Mouse (Mus musculus): Measurements from ENCODE around the gene Peak1.
"Not testable (repeated sequence)": the region's sequence is repeated elsewhere in the genome, so short reads cannot be mapped to it uniquely, and the experiment has no call there.

Gene Peak1

DNA sequence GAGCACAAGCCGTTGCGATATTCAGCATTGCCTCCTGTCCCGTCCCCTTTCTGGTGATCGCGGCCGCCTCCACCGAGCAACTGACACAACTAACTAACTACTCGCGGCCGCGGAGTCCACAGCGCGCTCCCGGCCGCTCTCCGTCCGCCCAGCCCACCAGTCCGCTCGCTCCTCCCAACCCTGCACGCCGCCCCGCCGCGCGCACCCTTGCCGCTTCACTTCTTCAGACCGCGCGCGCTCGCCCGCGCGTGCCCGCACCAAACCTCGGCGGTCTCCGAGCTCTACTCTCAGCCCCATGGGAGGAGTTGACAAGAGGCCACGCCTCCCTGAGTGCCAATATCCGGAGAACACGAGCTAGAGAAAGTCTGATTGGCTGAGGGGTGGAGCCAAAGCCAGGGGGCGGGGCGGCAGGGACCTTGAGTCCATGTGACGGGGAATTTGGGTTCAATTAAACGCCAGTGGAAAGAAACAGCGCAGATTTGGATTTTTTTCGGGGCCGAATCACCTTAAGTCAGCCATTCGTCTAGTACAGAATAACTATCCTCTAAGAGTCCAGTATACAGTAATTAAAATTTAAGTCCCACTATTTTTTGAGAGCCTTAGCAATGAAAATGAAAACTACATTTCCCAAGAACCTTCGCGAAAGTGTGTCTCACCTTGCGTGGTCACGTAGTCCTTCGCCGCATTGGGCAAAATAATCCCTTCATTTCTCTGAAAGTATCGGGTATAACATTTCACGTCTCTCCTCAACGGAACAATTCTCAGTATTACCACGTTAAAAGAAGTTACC lies at the start of gene Peak1, which contains the start of gene Hmg20a:
Gene Peak1, minus strand, starts transcription at position 120 of the 790 bp plus-strand sequence.
Gene Hmg20a, plus strand, starts transcription at position 662 of the 790 bp plus-strand sequence.
- DNase-seq (ENCODE audit: low spot score), result peak; percentile 100

DNA sequence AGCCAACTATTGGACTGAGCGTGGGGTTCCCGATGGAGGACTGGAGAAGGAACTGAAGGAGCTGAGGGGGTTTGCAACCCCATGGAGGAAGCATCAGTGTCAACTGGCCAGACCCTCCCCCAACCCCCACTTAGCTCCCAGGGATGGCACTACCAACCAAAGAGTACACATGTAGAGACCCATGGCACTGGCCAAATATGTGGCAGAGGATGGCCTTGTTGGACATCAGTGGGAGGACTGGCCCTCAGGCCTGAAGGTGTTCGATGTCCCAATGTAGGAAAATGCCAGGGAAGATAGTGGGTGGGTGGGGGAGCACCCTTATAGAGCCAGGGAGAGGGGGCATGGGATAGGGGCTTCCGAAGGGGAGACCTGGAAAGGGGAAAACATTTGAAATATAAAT lies 48.4 kb upstream of the Peak1 start:
- DNase-seq (ENCODE audit: low spot score), result no peak

DNA sequence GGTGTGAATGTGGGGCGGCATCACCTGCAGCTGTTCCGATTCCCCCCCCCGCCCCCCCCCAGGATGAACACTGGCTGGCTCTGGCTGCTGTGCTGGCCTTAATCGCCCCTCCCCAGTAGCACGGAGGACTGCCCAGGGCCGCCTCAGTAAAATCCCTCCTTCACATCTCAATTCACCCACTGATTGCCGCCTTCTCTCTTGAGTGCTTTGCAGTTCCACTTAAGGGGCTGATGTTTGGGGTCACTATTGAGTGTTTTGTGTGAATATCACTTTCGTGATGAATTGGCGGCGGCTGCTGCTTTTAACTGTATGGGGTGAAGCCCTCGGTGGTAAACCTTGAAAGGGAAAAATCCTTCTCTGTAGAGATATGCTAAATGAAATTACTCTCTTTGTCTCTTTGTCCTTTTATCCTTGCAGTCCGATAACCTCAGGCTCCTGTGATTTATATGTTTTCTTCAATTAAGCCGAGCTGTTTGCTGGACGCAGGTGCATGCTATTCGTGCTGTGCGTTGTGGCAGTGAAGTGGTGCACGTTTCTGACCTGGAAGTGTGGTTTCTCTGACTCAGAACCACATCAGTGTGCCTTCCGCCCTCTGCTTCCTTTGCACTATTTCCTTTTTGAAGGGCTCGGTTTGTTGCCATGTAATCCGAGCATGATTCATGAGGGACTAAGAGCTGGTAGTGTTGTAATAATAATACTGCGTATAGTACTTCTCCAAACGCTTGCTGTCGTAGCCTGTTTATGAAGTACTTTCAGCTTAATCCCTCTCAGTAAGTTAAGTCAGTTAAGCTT lies 47.2 kb upstream of the Peak1 start:
- no peak for DNase-seq (ENCODE audit: low spot score)

DNA sequence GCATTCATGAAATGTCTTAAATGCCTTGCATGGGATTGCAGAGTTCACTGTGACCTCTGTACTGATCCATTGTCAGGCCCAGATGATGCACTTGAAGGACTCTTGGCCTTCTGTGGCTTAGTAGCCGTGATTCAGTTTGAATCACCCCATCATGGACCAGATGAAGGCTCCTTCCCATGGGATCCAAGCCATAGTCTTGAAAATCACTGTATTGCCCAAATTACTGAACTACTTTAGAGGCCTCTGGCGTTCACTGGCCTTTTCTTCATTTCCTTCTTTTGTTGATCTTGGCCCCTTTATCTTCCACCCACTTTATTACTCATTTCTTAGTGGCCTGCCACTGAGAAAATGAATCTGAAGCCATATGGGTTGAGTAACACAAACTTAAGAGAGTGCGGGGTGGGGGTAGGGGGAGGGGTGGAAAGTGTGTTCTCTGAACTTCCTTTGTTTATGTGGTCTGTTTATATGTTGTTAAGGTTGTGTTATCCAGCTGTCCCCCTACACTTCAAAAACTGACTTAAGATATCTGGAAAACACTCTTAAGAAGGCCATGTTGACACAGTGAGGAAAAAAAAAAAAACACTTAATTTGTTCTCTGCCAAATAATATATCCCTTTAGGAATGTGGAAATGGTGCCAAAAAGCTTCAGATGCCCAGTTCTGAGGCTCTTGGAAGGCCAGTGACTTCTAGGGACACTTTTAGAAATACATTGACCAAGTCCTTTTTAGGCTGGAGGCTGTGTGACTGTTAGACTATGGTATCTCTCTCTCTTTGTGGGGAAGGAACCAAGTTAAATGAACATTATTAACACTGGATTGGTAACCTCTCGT lies 46.0 kb upstream of the Peak1 start:
- DNase-seq (ENCODE audit: low spot score), result no peak

DNA sequence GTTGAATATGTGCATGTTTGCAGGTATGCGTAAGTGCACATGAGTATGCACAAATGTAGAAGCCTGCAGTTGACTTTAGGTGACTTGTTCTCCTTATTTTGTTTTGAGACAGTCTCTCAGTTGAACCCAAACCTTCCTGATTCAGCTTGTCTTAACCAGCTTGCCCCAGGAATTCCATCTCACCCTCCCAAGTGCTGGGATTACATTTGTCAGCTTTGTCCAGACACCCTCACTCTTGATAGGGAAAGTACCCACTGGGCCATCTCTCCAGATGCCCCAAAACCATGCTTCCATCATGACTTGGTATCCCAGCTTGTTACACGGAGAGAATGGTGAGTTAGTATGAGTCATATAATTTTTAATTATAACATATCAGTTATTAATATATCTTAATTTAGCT lies 45.2 kb upstream of the Peak1 start:
- no peak for DNase-seq (ENCODE audit: low spot score)

DNA sequence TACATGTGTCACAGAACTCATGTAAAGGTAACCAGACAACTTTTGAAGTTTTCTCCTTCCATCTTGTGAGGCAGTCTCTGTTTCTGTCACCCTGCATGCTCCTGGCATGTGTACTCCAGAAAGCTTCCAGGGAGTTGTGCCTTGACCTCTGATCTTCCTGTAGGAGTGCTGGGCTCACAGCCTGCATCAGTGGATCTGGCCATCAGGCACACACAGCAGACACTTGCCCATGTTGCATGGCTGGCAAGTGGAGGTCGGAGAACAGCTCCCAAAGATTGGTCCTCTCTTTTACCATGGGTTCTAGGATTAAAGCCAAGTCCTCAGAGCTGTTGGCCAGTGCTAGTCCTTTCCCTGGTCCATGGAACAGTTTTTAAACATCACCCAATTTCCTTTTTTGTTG lies 44.7 kb upstream of the Peak1 start:
- no peak for DNase-seq (ENCODE audit: low spot score)

DNA sequence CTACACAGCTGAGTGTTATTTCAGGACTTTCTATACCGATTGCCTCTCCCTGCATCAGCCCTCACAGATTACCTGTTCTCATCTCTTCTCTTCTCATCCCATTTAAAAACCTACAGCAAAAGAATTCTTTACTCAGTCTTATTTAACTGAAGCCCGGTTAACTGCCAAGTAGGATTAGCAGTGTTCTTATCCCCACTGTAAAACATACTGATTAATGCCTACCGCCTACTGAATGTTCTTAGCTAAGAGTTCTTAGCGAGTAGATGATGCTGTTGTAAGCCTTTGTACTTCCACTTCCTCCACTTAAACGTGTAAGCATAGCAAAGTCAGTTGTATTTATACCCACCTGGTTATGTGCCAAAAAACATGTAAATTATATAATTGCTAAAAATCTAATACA lies 43.1 kb upstream of the Peak1 start:
- DNase-seq (ENCODE audit: low spot score), result no peak

DNA sequence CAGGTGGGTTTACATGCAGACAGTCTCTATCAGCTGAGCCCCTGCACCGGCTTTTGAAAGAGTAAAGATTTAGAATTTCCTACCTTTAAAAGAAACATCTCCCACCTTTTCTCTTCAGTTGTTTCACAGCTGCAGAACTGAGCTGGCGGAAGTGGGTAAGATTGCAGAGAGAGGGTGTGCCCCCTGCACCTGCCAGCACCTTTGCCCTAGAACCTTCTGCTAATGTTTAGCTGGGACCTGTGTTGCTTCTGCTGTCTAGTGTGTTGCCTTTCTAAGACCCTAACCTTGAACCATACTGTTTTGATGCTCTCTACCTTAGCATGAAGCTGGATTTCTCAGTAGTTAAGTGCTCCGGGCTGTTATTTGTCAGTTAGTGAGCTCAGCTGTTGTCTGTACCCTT lies 38.6 kb upstream of the Peak1 start:
- no peak for DNase-seq (ENCODE audit: low spot score)

DNA sequence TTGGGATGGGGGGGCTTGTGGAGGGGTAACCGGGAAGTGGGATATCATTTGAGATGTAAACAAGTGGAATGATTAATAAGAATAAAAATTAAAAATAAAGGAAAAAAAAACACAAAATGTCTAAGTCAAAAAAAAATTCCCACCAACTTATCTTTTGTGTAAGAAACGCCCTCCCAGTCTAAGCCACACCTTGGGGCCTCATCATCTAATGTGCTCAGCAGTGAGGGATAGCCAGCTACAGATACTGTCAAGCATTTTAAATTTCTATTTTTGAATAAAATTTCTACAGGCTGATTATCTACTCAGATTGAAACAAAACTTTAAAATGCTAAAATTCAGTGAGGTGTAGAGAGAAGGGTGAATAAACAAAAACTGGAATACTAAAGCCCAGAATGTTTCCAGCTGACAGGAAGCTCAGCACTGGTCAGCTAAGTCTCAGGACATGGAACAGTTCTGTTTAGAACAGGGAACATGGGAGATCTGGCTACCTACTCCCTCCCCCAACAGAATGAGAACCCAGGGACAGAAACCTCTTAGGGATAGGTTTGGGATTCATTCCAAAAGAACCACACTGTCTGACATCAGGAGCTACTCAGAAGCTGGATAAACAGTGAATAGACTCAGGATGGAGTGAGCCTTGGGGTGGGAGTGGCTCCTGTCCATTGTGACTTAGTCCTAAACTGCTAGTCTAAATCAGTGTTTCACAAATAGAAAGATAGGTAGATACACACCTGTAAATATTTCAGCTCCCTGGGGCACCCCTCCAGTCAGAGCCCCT lies 35.4 kb upstream of the Peak1 start:
- no peak for DNase-seq (ENCODE audit: low spot score)

DNA sequence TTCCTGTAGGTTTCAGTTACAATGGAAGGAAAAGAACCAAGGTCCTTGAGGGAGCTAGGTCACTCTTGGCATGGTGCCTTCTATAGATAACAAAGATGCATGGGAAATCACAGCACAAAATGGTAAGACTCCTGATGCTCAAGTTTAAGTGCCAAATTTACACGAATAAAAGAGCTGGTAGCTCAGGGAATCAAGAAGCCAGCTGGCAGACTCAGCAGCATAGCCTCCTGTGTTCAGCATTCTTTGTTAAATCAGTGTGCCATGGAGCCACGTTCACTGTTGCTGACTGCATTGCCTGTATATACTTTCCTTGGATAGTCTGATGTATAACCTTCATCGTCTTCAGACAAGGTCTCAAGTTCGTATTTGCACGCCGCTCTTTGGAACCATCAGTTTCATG lies 33.7 kb upstream of the Peak1 start:
- DNase-seq (ENCODE audit: low spot score), result peak; percentile 32

DNA sequence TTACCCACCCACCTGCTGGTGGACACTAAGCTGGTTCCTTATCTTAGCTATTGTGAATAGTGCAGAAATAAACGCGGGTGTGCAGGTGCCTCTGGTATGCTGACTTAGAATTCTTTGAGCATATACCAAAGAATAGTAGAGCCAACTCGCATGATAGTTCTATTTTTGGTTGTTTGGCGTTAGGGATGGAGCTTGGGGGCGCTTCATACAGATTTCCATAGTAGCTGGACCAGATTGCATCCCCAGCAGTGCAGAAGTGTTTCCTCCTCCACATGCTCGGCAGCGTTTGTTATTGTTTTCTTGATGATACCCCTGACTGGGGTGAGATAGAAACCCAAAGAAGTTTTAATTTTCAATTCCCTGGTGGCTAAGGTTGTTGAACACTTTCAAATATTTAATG lies 21.8 kb upstream of the Peak1 start:
- DNase-seq (ENCODE audit: low spot score), result no peak

DNA sequence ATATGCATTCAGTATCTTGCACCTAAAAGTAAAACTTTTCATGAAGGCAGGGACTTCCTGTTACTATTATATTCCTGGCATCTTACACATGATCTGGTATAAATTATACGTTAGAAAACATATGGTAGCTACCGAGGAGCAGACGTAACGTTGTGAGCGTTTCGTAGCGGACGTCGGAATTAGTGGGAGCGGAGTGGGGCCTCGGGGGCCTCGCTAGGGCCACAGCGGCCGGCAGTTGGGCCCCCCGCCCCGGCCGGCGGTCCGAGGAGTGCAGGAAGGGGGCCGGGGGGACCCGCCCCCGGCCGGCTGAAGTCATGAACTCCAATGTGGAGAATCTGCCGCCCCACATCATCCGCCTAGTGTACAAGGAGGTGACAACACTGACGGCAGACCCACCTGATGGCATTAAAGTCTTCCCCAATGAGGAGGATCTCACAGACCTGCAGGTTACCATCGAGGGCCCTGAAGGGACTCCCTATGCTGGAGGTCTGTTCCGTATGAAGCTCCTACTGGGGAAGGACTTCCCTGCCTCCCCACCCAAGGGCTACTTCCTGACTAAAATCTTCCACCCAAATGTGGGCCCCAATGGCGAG lies 19.5 kb upstream of the Peak1 start:
- DNase-seq (ENCODE audit: low spot score), result not testable (repeated sequence)

DNA sequence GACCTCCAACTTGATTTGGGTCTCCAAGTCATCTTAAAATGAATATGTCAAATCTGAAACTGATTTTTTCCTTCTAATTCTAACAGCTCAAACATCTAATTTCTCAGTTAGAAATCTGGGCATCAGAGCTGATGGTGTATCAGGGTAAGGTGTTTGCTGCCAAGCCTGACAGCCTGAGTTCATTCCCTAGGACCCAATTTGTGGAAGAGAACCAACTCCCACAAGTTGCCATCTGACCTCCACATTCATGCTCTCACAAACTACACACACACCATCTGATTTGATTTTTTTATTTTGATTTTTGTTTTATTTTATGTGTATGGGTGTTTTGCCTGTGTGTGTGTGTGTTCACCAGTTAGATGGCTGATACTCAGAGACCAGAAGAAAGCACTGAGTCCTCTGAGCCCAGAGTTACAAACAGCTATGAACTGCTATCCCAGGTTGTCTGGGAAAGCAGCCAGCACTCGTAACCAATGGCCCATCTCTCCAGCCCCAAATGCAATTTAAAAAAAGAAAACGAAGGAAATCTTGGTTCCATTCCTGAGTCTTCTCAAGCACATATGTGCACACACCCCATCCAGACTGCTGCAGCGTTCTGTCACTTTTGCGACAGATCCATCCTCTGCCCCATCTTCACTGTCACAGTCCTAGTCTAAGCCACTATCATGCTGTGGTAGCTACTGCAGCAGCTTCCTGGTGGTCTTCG lies 18.1 kb upstream of the Peak1 start:
- peak; percentile 21 for DNase-seq (ENCODE audit: low spot score)

DNA sequence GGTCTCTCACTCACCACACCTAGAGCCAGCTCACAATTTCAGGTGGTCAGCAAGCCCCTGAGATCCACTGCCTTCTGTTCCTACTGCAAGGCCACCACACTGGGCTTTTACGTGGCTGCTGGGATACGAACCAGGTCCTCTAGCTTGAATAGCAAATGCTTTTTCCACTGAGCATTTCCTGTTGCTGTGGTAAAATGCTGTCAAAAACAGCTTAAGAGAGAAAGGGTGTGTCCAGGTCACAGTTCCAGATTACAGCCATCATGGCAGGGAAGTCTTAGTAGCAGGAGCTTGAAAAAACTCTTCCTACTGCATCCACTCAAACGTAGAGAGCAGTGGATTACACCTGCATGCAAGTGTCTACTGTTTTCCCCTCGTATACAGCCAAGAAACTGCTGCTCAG lies 7.0 kb upstream of the Peak1 start:
- no peak for DNase-seq (ENCODE audit: low spot score)

DNA sequence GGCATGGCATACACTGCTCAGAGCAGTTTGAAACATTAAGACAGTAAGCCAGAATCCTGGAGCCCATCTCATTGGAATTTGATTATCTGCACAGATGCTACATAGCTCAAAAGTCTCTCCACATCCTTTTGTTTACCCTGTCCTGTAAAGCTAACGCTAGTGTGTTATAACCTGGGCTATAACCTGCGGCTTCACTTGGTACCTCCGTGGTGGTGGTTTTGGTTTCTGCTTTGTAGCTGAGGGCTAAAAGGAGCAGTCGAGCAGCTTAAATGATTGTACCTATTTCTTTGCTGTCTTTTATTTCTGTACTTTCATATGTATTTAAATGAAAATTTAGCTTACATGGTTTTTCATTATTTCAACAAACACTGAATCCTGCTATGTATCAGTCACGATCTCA lies 4.1 kb upstream of the Peak1 start:
- DNase-seq (ENCODE audit: low spot score), result no peak

DNA sequence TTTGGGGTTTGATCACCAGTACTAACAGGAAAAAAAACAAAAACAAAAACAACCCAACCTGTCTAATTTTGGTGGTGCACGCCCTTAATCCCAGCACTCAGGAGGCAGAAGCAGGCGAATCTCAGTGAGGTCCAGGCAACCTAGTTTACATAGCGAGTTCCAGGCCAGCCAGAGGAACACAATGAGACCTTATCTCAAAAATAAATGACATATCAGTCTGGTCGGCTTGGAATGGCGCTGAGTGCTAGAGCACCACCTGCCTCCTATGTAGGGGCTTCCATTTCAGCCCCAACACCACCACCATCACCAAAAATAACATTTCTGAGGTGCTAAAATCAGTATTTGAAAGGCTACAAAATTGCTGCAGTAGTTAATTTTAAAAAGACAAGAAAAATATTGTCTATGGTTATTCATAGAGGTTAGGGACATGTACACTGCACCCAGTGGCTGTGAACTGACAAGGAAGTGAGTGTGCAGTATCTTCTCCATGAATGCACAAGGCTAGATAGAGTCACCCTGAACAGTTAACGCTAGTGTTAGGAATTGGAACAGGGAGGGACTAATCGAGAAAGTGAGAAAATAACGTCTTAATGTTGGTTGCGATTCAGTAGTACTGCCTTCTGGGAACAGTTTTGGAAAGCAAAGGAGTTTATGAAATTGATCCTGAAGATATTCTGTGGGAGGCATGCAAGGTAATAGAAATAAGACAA lies 3.2 kb upstream of the Peak1 start:
- no peak for DNase-seq (ENCODE audit: low spot score)

DNA sequence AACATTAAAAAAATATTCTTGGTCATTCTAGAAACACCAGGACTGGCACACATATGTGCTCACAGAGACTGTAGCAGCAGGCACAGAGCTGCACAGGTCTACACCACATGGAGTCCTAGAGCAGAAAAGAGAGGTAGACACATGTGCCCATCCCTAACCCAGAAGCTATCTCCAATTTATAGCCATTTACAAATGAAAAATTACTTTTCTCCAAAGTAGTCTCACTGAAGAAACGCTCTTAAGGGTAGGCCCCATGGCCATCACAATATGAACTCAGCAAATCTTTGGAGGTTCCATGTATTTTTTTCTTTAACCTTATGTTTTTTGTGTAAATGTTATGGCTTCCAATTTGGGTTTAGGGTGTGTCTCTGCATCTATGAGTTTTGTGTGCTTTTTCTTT lies 2.4 kb upstream of the Peak1 start:
- DNase-seq (ENCODE audit: low spot score), result no peak

DNA sequence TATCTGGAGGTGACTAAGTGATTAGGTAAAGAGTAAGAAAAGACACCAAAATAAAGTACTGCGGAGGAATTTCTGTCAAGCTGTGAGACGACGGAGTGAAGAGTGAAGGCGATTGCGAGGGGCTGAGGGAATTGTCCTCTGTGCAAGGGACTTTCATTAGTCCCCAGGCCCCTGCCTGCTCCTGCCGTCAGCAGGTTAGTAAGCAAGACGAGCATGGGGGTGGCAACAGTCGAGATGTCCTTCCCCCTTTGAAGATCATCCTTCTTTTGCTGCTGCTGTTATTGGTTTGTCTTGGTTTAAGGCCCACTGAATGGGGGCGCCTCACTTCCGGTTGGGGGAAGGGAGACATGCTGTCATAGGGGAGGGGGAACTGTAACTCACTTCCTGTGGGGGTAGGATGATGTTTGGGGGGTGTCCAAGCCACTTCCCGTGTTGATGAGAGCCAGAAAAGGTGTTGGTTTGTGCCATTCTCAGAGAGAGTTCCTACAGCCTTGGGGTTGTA lies 922 bp upstream of the Peak1 start:
- peak; percentile 82 for DNase-seq (ENCODE audit: low spot score)

DNA sequence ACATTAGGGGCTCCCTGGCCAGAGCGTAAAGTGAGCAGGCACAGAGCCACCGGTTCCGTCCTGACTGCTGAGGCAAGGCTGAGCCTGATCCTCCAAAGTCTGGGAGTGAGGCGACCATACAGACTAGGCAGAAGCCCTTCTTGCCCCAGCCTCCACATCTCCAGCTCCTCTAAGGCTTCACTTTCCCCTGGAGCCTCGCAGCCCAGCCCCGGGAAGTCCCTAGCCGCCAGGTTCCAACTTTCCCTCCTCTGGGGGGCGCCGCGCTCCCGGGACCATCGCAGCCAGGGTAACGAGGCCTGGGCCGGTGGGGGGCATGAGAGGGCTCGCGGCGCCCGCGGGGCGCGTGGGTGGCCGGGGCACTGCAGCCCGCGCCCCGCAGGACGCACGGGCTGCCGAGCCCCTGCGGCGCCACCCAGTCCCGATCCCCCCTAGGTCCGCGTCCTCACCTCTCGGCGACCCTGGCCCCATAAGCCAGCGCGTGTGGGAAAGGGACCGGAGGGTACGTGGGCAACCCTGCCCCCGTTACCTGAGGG lies 386 bp downstream of the Peak1 start:
- DNase-seq (ENCODE audit: low spot score), result peak; percentile 82
